Mouse (Mus musculus) MN1 (cell line): ENCODE measurements around the gene Apoc1.

Experiments used
- DNase-seq: peaks from one replicate; pipeline ENCODE4 v3.0.0-alpha.2; 2016; ENCODE audit warnings: low spot score

The Apoc1 gene

GRCm38 (mm10) chr7:19685374-19685773, 7.1 kb downstream of the Apoc1 start:
- DNase-seq: no peak

DNA sequence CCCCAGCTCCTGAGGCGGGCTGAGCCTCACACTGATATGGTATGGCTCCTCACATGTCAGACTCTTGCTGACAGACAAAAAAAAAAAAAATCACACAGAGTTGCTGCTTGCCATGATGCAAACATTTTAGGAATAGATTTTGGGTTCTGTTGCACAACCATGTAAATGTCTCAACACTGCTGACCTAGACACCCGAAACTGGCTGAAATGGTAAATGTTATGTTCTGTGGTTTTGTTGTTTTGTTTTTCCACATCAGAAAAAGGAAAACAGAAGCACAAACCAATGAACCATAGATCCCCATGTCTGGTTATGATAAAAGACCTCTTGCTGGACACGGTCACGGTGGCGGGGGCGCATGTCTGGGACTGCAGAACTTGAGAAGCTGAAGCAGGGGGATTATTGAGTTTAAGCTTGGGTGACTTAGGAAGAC, 8.7 kb downstream of the Apoc1 start:
- DNase-seq: no peak

DNA sequence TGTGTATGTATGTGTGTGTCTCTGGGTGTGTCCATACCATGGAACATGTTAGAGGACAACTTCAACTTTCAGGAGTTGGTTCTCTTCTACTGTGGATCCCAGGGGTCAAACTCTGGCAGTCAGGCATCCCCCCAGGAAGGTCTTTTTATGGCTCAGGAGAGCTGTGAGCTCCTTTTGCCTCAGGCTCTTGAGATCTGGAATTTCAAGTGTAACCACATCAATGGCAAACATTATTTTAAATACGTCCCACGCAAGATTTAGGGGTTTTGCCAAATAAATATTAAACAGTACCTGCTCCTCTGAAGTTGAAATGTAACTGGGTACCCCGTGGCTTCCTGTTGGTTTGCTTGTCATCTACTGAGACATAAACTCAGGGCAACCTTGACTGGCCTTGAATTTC, 9.5 kb downstream of the Apoc1 start:
- DNase-seq: no peak

- DNase-seq: no peak
Observed at GRCm38 (mm10) chr7:19681202-19681694, 11.2 kb downstream of the Apoc1 start, which contains the start of the genes Gm44805 and Apoc4. Gm44805 (minus strand) TSS chr7:19681423. Apoc4 (minus strand) TSS chr7:19681479.

DNA sequence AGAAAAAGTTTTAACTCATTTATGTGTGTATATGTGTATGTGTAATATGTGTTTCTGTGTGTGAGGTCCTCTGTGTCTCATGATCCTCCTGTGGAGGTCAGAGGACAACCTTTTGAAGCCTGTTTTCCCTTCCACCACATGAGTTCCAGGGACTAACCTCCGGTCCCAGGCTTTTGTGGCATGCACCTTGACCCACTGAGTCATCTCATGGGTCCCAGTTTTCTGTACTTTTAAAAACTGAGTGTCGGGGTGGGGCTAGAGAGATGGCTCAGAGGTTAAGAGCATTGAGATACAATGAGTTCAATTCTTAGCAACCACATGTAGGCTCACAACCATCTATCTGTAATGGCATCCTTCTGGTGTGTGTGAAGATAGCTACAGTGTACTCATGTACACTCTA, 11.8 kb downstream of the Apoc1 start:
- DNase-seq: no peak

- no peak for DNase-seq
Observed at GRCm38 (mm10) chr7:19678901-19679300, 13.6 kb downstream of the Apoc1 start.

DNA sequence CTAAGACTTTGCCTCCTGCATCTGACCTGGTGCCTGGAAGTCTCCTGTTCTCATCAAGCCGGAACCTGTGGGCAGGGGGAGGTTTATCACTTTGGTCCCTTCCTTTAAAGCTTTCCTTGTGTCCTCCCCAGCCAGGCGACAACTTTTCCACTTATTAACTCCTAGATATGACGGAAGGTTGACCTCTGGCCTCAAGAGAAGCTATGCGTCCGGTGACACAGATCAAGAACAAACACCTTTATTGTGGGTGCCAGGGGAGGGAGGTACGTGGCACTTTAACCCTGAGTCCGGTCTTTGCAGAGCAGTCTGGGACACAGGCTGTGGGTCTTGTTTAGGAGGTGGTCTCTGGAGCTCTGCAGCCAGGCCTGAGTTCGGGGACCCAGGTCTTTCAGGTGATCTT, 14.6 kb downstream of the Apoc1 start, which contains the start of gene Apoc2:
Apoc2 (minus strand) TSS at position 70 of the 400 bp plus-strand sequence.
- no peak for DNase-seq

GRCm38 (mm10) chr7:19676662-19677061, 15.8 kb downstream of the Apoc1 start:
- DNase-seq: no peak

GRCm38 (mm10) chr7:19675824-19676223, 16.6 kb downstream of the Apoc1 start:
- DNase-seq: no peak

GRCm38 (mm10) chr7:19673083-19673699, 19.3 kb downstream of the Apoc1 start:
- DNase-seq: no peak

- DNase-seq: no peak
Observed at GRCm38 (mm10) chr7:19671511-19671910, 20.9 kb downstream of the Apoc1 start.

GRCm38 (mm10) chr7:19668947-19669721, 23.3 kb downstream of the Apoc1 start:
- peak; percentile 79 for DNase-seq

- DNase-seq: no peak
Observed at GRCm38 (mm10) chr7:19667434-19667833, 25.0 kb downstream of the Apoc1 start.

GRCm38 (mm10) chr7:19666750-19667149, 25.7 kb downstream of the Apoc1 start:
- DNase-seq: no peak

GRCm38 (mm10) chr7:19664955-19665841, 27.3 kb downstream of the Apoc1 start, which contains the start of gene Clptm1:
Clptm1 (minus strand) TSS chr7:19665033.
- peak; percentile 87 for DNase-seq

GRCm38 (mm10) chr7:19664455-19664954, 28.0 kb downstream of the Apoc1 start:
- DNase-seq: peak; percentile 6

- no peak for DNase-seq
Observed at GRCm38 (mm10) chr7:19663940-19664339, 28.5 kb downstream of the Apoc1 start.

DNA sequence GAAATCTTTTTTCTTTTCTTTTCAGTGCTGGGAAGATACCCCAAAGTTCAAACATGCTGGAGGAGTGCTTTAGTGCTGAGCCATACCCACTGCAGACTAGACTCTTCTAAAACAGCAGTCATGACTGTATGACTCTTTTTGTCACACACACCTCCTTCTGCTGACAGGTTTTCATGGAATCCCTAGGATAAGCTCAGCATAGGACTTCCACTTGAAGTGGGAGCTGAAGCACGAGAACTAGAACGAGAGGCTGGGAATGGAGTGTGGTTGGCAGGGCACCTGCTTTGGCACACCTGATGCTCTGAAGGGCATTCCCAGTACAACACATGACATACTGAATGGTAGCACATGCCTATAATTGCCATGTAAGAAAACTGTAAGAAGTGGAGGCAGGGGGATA, 39.8 kb downstream of the Apoc1 start:
- no peak for DNase-seq

DNA sequence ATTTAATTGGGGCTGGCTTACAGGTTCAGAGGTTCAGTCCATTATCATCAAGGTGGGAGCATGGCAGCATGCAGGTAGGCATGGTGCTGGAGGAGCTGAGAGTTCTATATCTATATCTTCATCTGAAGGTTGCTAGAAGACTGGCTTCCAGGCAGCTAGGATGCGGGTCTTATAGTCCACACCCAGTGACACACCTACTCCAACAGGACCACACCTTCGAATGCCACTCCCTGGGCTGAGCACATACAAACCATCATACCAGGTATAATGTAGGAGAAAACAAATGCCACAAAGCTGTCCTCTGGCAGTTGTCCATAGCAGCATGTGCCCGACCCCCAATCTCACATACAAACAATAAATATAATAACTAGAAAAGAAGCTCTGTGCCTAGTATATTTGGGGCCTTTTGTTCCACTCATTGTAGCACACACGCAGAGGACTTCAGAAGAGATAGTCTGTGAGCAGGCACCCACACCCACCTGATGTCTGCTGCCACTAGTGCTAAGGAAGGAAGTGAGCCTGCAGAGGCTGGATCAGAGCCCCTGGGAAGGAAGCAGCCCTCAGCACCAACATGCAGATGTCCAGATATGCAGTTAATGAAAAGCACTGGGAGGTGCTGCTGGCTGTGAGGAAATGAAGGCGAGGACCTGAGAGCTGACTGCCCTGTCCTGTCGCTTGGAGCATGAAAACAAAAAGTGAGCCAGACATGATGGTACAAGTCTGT, 41.2 kb downstream of the Apoc1 start:
- no peak for DNase-seq

- DNase-seq: no peak
Observed at GRCm38 (mm10) chr7:19641223-19641622, 51.2 kb downstream of the Apoc1 start.
